Mouse (Mus musculus) heart, adult 2 months (tissue): ENCODE data around the gene Rad50. TPM values are rescaled to one million over a fixed set of nuclear protein-coding genes. Genes with fewer than 3 reads are reported as not detected.

ENCODE experiments used
- DNase-seq, 2 experiments: peaks; one replicate each; pipeline ENCODE4 v3.0.0; 2021
- H3K27ac ChIP-seq: fragments of 200-600 bp; 2 replicates; pipeline ENCODE4 v1.8.1; 2022
- H3K27me3 ChIP-seq: fragments of 200-500 bp; 2 replicates; pipeline ENCODE4 v1.6.1; 2012; ENCODE audit warnings: mild to moderate bottlenecking, low read length, inconsistent platforms, mixed read lengths; ENCODE audit not compliant: control insufficient read depth, insufficient read depth
- H3K36me3 ChIP-seq: fragments of 200-500 bp; 2 replicates; pipeline ENCODE4 v1.6.1; 2012; ENCODE audit warnings: low read length, inconsistent platforms; ENCODE audit not compliant: control insufficient read depth, insufficient read depth
- H3K4me1 ChIP-seq: fragments of 200-500 bp; 2 replicates; pipeline ENCODE4 v1.6.1; 2011; ENCODE audit warnings: low read length; ENCODE audit not compliant: control insufficient read depth, insufficient read depth
- H3K4me3 ChIP-seq: fragments of 200-600 bp; 2 replicates; pipeline ENCODE4 v1.8.1; 2022
- H3K79me2 ChIP-seq: fragments of 200-500 bp; replicated peaks from 2 replicates; pipeline ENCODE4 v1.6.1; 2012; ENCODE audit warnings: mild to moderate bottlenecking, inconsistent platforms, low read length, moderate library complexity, mixed read lengths; ENCODE audit not compliant: control insufficient read depth, insufficient read depth
- H3K9ac ChIP-seq: fragments of 200-500 bp; 2 replicates; pipeline ENCODE4 v1.6.1; 2012; ENCODE audit warnings: low read depth, mild to moderate bottlenecking, control low read depth, inconsistent platforms, low read length, mixed read lengths
- CTCF ChIP-seq: fragments of 200-600 bp; IDR thresholded peaks from 2 replicates; pipeline ENCODE4 v1.8.1; 2022; ENCODE audit warnings: antibody characterized with exemption, mild to moderate bottlenecking, moderate library complexity
- EP300 ChIP-seq: fragments of 200-500 bp; IDR thresholded peaks from 2 replicates; pipeline ENCODE4 v1.6.1; 2011; ENCODE audit warnings: low read depth, low read length, control low read depth; ENCODE audit not compliant: insufficient read depth
- POLR2A ChIP-seq: fragments of 200-500 bp; IDR thresholded peaks from 2 replicates; pipeline ENCODE4 v1.6.1; 2011; ENCODE audit warnings: mild to moderate bottlenecking, low read depth, low read length, control low read depth; ENCODE audit not compliant: insufficient read depth
- WGBS: fragments of 180-500 bp; shearing (Covaris S2); methylation state at CpG from one replicate; pipeline ENCODE4 v1.1.7; 2018; 5-methylcytosine and 5-hydroxymethylcytosine counted together
- intact Hi-C: fragments of 180-260 bp; cut with DNase I; formaldehyde crosslinking; loops from one replicate; pipeline ENCODE4 v1.15.1; 2025
- polyA plus RNA-seq: library from polyadenylated mRNA; depleted of rRNA; stranded (reverse); fragments of >200 nt; gene quantifications from 2 replicates; pipeline ENCODE4 v1.2.3, GENCODE M21; 2012
- total RNA-seq, 2 experiments: library from RNA; stranded (reverse); gene quantifications; 2 replicates each; pipeline ENCODE4 v1.2.3; 2021

Gene Rad50
- total and polyA plus RNA-seq, 3 experiments = 1.9 to 6.8 (median 6.8) TPM

DNA sequence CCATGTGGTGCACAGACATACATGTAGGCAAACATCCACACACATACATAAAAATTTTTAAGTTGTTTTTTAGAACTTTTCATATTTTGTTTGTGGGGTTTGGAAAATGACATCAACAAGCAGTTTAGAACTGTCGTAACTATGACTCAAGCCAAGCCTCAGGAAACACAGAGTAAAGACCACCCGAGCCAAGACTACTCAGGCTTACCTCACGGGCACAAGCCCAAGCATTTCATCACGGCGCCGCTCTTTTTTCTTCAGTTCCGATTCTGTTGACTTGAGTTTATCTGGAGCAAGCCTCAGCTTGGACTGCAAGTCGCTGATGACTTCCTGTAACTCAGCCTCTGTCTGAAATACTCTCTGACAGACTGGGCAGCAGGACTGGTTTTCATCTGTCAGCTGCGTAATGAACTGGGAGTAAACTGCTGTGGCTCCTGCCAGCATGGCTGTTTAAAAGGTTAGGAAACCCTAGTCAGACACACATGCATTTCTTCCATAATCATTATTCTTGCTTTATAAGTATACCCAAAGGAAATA lies 24.1 kb downstream of the Rad50 start:
- DNase-seq = peak; percentile 38 to 41
- Histone ChIP-seq H3K27ac (no peak overlapping the region; the same call in 1 of the 2 replicates), H3K9ac (no peak overlapping the region), H3K4me1 (peaks cover 1% of the 10 kb centered on the region; the same call in 1 of the 2 replicates), H3K36me3 (no peaks in the 10 kb centered on the region; the same call in 1 of the 2 replicates), H3K79me2 (no peaks in the 10 kb centered on the region), H3K27me3 (no peaks in the 10 kb centered on the region), H3K4me3 (no peak overlapping the region)
- no peak for TF ChIP-seq CTCF
- intact Hi-C loops = no loop called here
- 30% methylated on average over 9 of the region's 9 CpGs for WGBS

DNA sequence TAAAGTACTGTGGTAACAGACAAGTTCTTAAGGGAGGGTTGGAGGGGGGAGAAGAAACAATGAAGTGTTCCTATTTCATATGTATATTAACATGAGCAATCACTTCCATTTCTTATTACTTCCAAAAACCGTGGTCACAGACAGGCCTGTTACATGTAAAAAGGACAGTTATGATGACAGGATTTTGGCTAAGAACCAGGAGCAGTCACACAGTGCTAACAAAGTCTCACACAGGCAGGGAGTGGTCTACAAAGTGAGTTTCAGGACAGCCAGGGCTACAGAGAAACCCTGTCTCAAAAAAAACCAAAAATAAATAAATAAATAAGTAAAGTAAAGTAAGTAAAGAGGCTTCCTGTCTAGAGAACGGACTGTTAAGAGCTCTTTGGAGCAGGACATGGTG lies 24.9 kb downstream of the Rad50 start:
- Histone ChIP-seq H3K4me1 (peaks cover 1% of the 10 kb centered on the region; the same call in 1 of the 2 replicates), H3K36me3 (no peaks in the 10 kb centered on the region; the same call in 1 of the 2 replicates), H3K4me3 (no peak overlapping the region), H3K79me2 (no peaks in the 10 kb centered on the region), H3K27me3 (no peaks in the 10 kb centered on the region), H3K9ac (no peak overlapping the region), H3K27ac (no peak overlapping the region)
- DNase-seq = peak in 1 of 2 experiments; percentile 6
- TF ChIP-seq POLR2A (no peak), EP300 (no peak), CTCF (no peak)
- intact Hi-C loops = no loop called here
- 31% methylated on average over 2 of the region's 2 CpGs for WGBS

DNA sequence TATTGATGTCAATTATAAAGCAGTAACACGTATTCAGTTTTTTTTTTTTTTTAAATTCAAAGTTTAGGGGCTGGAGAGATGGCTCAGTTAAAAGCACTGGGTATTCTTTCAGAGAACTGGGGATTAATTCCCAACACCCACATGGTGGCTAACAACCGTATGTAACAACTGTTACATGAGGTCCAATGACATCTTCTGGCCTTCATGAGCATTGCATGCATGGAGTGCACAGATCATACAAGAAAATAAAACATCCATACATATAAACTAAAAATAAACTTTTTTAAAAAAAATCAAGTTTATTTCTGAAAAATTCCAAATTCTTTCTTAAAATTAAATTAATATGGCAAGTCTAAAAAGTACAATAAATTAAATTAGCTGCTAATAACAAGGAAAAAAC lies 25.4 kb downstream of the Rad50 start:
- Histone ChIP-seq H3K4me1 (peaks cover 1% of the 10 kb centered on the region; the same call in 1 of the 2 replicates), H3K27ac (no peak overlapping the region), H3K9ac (no peak overlapping the region), H3K36me3 (no peaks in the 10 kb centered on the region; the same call in 1 of the 2 replicates), H3K79me2 (no peaks in the 10 kb centered on the region), H3K27me3 (no peaks in the 10 kb centered on the region), H3K4me3 (no peak overlapping the region)
- intact Hi-C loops = no loop called here
- no peak for DNase-seq
- TF ChIP-seq POLR2A (no peak), CTCF (peak; percentile 18; the same call in 1 of the 2 replicates)
- 93% methylated on average over 2 of the region's 2 CpGs for WGBS

DNA sequence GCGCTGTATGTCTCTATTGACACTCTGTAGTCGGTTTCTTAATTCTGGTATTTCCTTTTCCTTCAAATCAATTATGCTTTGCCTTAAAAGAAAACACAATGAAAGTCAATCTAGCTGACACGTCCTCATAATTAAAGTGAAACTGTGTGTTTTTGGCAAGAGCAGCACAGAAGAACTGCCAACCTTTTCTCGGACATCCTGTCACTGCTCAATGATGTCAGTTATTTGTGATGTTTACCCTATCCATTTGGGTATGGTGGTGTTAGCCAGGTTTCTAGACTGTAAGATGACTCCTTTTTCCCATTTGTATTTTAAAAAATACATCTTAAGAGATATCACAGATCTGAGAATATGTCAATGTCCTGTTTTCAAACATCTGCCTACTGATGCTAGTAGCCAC lies 27.0 kb downstream of the Rad50 start:
- peak in 1 of 2 experiments; percentile 8 for DNase-seq
- WGBS = 36% methylated on average over 4 of the region's 4 CpGs
- H3K4me1 ChIP-seq = peaks cover 1% of the 10 kb centered on the region; the same call in 1 of the 2 replicates
- intact Hi-C loops = no loop called here
- H3K27me3 ChIP-seq = no peaks in the 10 kb centered on the region
- no peaks in the 10 kb centered on the region; the same call in 1 of the 2 replicates for H3K36me3 ChIP-seq
- H3K9ac ChIP-seq = no peak overlapping the region
- H3K79me2 ChIP-seq = no peaks in the 10 kb centered on the region
- TF ChIP-seq CTCF = no peak
- TF ChIP-seq POLR2A = no peak
- TF ChIP-seq EP300 = no peak
- no peak overlapping the region for H3K4me3 ChIP-seq
- H3K27ac ChIP-seq = peak overlapping the region; percentile 47

DNA sequence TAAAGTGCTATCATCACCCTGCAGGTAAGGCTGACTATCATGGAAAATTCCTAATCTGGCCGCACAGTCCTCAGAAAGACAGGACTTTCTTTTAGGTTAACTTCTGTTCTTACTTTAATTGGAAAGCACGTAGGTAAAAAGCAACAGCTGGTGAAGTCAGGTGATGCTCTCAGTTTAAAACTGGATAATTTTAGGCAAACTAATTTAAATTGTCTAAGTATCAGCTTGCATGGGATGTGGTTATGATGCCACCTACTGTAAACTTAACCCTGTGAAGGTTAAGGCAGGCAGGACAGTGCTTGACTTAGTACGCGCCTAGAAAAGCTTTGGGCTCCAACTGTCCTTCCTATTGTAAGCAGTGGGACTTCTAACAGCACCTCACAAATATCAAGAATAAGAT lies 35.7 kb downstream of the Rad50 start:
- 93% methylated on average over 4 of the region's 4 CpGs for WGBS
- no peak overlapping the region for H3K4me3 ChIP-seq
- no peak overlapping the region for H3K27ac ChIP-seq
- DNase-seq = no peak
- no peak for TF ChIP-seq POLR2A
- no peak for TF ChIP-seq CTCF
- no peak for TF ChIP-seq EP300
- H3K27me3 ChIP-seq = no peaks in the 10 kb centered on the region
- H3K79me2 ChIP-seq = no peaks in the 10 kb centered on the region
- no peaks in the 10 kb centered on the region; the same call in 1 of the 2 replicates for H3K36me3 ChIP-seq
- no peaks in the 10 kb centered on the region for H3K4me1 ChIP-seq
- intact Hi-C loops = no loop called here
- no peak overlapping the region for H3K9ac ChIP-seq

DNA sequence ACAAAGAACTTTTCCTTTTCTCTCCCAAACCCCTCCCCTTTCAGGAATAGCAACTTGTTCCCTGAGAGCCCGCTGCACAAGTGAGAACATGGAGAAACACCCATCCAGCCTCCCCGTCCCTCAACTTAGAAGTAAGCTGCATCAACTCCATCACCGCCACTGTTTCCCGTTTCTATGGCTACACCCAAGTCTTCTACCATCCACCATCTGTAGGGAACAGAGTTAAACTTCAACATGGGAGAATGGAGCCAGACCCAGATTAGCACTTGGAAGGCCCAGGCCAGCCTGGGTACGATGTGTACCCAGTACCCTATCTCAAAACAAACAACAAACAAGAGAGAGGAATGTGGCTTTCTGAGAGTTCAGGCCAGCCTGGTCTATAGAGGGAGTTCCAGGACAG lies 43.0 kb downstream of the Rad50 start:
- no peak overlapping the region for H3K4me3 ChIP-seq
- TF ChIP-seq POLR2A = no peak
- TF ChIP-seq EP300 = no peak
- no peak for TF ChIP-seq CTCF
- peaks cover 5% of the 10 kb centered on the region for H3K4me1 ChIP-seq
- H3K27ac ChIP-seq = no peak overlapping the region
- intact Hi-C loops = no loop called here
- peaks cover 3% of the 10 kb centered on the region; the same call in 1 of the 2 replicates for H3K36me3 ChIP-seq
- no peaks in the 10 kb centered on the region for H3K79me2 ChIP-seq
- DNase-seq = no peak
- H3K9ac ChIP-seq = no peak overlapping the region
- no peaks in the 10 kb centered on the region for H3K27me3 ChIP-seq
- 81% methylated on average over 5 of the region's 5 CpGs for WGBS
